Mouse (Mus musculus) small intestine, adult 2 months (tissue): ENCODE measurements around the gene Wfdc2.
A peak's percentile ranks its signal among the peaks of the same experiment; 100 is the strongest.

Experiments
- CTCF ChIP-seq: fragments of 200-500 bp; IDR thresholded peaks from 2 replicates; pipeline ENCODE4 v1.5.1; 2012; ENCODE audit warnings: low read depth, mild to moderate bottlenecking, control low read depth, inconsistent platforms, low read length, moderate library complexity, mixed read lengths; ENCODE audit not compliant: insufficient replicate concordance, insufficient read length; ENCODE audit errors: extremely low read depth
- POLR2A ChIP-seq: fragments of 200-500 bp; IDR thresholded peaks from 2 replicates; pipeline ENCODE4 v1.6.1; 2012; ENCODE audit warnings: low read depth, mild to moderate bottlenecking, control low read depth, inconsistent platforms, low read length, moderate library complexity

DNA sequence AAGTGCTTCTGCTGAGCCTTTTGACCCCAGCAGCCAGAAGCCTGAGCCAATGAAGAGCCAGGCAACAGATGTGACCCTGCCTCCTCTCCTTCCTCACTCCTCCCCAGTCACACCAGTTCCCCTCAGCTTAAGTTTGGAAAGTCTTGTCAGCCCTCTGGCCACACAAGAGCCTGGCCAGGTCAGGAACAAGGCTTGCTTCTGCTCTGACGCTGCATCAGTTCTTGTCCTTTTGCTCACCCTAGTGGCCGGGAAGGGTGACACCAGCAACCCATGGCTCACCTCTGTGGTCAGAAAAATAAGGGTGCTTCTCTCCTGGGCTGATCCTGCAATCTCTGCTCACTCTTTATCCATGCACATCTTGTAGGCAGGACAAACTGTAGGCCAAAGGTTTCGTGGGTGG is 41.4 kb upstream of the Wfdc2 start:
- TF ChIP-seq POLR2A (no peak), CTCF (peak; percentile 90)
